Mouse (Mus musculus) kidney, postnatal 4 days (tissue): ENCODE measurements around the gene Invs.

ENCODE experiments used
- DNase-seq, 2 experiments: peaks; one replicate each; pipeline ENCODE4 v3.0.0; 2021; ENCODE audit warnings: mixed read lengths in 2 of 2

Invs gene

DNA sequence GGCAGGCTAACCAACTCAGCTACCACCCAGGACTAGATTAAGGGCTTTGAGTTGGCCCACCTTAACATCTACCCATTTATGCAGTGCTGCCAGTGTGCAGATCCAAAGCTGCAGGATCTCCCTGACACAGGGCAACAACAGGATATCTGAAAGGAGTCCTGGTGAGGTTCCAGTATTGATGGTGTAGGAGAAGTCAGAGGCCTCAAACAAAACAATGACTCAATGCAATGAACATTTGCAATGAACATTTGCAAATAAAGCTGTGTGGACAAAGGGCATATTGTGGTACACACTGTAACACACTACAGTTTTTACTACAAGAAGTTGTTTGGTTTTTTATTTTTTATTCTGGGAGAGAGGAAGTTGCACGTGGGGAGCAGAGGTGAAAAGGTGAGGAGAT lies 181.5 kb downstream of the Invs start:
- DNase-seq, result no peak

DNA sequence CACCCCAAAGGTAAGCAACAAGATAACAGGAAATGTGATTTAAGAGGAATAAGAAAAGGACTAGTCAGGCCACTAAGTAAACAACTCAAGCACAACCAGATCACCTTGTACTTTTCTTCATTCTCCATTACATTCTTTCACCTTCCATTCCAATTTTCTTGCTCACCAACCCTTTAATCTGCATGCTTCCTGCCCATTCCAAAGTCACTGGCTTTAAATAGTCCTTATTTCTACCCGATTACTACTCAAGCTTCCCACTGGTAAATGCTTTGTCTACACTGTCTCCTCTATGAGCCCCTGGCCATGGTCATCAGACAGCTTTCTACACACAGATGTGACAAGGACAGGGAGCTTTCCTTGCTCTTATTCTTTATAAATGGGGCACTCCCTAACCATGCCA lies 191.4 kb downstream of the Invs start:
- DNase-seq, result no peak

DNA sequence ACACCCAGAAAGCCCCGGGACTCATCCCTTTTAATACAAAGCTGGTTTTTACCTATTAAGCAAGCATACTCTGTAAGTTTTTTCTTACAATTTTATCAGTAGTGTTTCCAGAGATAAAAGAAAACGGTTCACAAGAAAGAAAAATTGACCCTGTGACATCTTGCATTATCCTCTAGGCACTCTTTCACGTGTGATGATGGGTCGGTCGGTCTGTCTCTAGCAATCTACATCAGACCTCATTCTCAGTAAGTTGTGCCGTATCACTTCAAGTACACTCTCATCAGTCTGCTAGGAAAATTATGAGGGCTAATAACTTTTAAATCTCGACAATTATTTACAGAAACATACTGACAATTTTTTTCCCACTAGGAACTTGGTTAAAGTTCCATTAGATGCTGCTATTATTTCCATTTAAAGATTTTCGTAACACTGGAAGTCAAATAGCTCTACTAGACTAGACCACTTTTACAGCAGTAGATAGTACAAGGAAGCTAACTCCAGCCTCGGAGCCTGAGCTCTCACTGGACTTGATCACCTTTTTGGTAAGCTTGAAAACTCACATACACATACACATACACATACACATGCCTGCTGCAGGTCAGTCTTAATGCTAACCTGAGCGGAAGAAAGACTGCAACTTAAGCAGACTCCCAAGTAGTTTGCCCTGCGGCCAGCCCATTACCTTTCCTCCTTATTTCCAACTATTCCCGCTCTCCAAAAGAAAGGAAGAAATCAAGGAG lies 192.7 kb downstream of the Invs start:
- peak in 1 of 2 experiments; percentile 37 for DNase-seq

DNA sequence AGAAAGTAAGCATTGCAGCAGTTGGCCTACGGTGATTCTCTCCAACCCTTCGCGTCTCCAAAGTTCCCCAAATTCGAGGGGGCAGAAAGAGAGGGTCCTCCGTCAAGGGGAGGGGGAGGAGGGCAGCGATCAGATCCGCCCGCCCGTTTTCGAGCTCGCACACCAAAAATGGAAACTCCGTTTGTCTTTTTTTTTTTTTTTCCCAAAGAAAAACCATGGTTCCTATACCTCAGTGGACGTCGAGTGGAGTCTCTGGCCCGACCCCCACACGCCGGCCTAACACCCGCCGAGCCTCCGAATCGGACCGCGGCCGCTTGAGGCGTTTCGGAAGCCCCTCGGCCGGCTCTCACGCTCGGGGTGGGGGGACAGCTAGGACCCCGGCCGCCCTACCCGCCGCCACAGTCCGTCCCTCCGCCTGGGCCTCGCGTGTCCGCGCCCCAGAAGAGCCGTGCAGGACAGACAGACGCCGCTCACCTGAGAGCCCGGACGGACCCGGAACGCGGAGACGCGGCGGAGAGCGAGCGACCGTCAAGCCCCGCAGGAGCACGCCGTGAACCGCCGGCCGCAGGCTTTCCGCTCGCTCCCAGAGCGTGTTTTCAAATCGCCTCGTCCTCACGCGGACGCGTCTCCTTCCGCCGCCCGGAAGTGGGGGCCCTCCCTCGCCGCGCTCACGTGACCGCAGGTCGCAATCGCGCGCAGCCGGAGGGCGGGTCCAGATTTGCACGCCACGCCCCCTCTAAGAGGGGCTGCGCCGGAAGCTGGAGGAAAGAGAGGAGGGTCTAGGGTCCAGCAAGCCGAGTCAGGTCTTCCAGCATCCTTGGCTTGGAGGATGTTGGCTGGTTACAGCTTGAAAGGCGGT lies 193.5 kb downstream of the Invs start, which contains the start of gene Tex10:
Gene Tex10, minus strand, starts transcription at position 668 of the 859 bp plus-strand sequence.
- peak; percentile 94 to 96 for DNase-seq

DNA sequence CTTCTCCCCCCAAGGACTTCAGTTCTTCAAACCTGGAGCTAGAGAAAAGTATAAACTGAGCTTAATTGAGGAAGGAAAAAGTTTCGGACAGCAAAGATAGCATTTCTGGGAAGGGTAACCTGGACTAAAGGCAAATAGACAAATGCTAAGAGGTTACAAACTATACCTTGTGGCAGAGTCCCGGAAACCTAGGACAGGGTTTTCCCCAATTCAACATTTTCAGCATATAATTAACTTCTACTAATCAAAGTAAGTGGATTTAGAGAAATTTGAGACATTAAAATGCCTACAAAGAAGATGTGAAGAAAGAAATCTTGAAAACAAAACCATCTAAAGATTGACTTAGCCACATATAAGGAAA lies 194.1 kb downstream of the Invs start:
- DNase-seq, result no peak

DNA sequence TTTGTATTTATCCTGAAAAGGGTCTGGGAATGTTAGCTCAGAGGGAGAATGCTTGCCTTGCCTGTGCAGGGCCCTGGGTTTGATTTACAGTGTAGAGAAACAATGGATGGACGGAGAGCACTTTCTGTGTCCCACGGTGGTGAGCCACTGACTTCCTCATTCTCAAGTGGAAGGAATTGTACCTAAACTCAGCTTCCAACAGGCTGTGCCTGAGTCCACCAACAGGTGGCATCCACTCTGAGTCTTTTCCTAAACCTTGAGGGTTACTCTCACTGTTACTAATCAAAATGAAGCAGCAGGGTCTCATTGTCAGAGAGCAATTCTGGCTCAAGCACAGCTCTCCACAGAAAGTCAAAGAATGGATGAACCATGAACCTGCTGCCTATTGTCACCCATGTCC lies 201.7 kb downstream of the Invs start:
- DNase-seq, result peak; percentile 60 to 65
